Mouse (Mus musculus): ENCODE results near the gene Themis.

- TF ChIP-seq GATA1 (IDR thresholded peaks at IDR 0.05; ENCODE audit: low read length) = no peak
- no peak for TF ChIP-seq TAL1 (IDR thresholded peaks at IDR 0.05; ENCODE audit: low read length)
Measured at GRCm38 (mm10) chr10:28649900-28650160, 18.3 kb upstream of the Themis start.

All from erythroblast, embryonic 14.5 days (primary cell).